Mouse (Mus musculus): ENCODE measurements around the gene Lgals2.

DNA sequence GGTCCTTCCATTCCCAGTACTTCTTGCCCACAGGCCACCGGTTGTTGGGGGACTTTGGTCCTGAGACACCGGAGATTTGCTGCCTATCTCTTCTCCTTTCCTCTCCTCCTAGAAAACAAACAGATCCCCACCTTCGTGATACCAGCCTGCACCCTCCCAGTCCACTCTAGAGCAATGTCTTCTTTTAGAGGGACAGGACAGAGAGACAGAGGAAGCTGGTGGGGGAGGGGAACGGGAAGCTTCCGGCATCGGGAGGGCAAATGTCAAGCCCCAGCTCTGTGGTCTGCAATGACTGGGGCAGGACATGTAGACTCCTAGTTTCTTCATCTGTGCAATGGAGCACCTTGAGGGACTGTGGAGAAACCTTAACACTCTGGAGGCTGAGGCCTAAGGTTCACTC lies 4.4 kb upstream of the Lgals2 start:
- TF ChIP-seq CTCF (IDR thresholded peaks at IDR 0.05; ENCODE audit: low read depth) (no peak), EP300 (IDR thresholded peaks at IDR 0.05; ENCODE audit: low read depth) (no peak)
